Mouse (Mus musculus) retina, postnatal 1 day (tissue): ENCODE results near the gene Vps13a.
A peak's percentile ranks its signal among the peaks of the same experiment; 100 is the strongest.
"Not testable (repeated sequence)": the region's sequence is repeated elsewhere in the genome, so short reads cannot be mapped to it uniquely, and the experiment has no call there.

Experiments
- DNase-seq: peaks from one replicate; pipeline ENCODE4 v3.0.0-alpha.2; 2012

The Vps13a gene

DNA sequence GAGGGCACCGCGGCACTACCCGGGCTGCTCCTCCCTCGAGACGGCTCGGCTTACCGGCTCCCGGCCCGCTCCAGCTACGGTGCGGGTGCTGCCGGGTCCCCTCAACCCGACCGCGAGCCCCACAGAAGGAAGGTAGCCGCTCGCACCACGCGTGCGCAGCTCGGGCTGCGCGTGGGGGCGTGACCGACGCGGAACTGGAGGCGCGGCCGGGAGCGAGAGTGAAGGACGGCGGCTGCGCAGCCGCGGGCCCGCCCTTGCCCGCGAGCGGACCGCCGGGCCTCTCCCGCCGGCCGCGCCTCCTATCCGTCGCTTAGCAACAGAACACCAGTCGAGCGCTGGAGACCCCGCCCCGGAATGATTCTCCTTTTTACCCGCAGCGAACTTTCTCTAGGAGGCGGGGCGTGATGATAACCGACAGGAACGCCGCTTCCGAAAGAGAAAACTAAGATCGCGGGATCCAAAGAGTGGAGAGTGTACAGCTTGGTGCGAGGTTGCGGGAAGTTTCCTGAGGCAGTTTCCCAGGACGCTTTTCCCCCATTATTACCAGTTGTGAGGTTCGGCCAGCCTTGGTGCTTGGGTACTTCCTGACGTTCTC is at the start of gene Vps13a:
Vps13a (minus strand) TSS at position 144 of the 595 bp plus-strand sequence.
- DNase-seq: peak; percentile 96

DNA sequence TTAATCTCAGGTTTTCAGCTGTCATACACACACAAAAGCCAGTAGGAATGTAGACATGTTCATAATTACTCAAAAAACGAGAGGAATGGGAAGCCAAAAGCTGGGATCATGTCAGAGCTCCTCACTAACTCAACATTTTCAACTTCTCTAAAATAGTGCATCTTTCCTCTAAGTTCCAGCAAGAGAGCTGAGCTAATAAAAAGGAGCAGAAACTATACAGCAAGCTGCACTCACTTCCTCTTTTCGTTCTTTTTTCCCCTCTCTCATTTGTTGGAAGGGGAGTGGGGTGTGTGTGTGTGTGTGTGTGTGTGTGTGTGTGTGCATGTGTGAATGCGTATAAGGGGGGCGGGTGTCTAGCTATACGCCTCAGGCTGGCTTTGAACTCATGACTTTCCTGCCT is 46.9 kb upstream of the Vps13a start:
- no peak for DNase-seq

DNA sequence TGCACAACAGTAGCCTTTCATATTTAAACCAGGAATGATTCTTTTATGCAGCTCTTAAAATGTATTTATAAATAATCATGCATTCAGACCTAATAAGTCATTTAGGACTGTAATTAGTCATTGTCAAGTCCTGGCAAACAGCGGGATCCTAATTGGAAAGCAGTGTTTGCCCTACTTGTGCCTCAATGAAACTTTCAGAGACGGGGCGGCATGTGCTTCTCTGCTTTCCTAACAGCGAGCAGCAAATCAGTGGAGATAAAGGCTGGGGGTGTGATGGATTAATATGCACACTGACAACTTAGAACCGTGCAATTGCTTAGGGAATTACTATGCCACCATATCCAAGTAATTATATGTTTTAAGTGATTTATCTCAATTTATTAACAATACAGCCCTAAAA is 44.5 kb upstream of the Vps13a start:
- DNase-seq: peak; percentile 86

DNA sequence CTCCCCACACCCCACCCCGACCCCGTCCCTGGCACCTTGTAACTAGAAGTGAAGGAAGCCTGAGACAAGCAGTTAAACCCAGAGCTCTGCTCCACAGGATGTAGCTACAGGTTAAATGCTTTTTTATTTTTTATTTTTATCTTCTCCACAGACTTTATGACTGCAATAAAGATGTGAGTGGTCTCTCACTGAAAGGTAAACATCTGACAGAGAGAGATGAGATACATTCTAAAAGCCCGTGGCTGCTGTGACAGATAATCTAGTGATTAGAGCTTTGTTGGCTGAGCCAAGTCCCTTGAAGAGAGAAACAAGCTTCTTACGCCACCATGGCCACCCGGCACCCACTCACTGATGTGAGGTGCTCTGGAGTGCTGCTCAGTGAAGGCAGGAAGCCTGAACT is 34.1 kb upstream of the Vps13a start:
- DNase-seq: peak; percentile 17

DNA sequence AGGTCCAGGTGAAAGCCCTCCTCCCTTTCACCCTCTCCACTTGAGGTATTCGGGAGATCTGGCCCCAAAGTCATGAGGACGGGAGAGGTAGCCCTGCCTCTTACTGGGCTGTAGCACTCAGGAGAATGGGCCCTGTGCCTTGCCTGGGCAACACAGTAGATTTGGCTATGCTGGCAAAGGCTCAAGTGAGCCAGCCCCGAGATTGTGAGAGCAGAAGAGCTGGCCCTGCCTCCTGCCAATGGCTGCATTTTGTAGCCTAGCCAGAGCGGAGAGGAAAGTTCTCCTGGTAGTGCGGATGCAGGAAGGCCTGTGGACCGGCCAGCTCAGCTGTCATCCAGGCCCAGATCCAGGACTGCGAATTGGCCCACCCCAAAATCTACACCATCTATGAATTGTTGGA is 32.6 kb upstream of the Vps13a start:
- no peak for DNase-seq

DNA sequence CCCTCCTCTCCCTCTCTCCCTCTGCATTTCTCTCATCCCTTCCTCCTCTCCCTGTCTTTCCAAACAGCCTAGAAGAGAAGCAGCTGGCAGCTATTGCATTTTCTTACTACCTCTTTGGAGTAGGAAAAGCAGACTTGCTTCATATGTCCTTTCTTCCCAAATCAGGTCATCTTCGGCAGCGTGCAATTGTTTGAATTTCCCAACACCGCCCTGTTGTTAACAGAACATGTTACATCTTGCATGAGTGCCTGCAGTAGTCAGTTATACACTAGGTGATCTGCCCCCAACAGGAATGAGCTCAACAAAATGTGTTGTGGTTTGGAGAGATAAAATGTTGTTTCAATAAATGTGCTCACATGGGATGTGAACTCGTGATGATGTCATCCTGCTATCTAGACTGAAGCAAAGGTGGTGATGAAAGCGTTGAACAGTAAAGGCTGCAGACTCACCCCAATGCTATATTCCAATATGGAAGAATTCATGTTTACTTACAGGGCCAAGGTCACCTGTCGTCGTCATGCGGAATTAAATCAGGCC is 31.4 kb upstream of the Vps13a start:
- DNase-seq: no peak

DNA sequence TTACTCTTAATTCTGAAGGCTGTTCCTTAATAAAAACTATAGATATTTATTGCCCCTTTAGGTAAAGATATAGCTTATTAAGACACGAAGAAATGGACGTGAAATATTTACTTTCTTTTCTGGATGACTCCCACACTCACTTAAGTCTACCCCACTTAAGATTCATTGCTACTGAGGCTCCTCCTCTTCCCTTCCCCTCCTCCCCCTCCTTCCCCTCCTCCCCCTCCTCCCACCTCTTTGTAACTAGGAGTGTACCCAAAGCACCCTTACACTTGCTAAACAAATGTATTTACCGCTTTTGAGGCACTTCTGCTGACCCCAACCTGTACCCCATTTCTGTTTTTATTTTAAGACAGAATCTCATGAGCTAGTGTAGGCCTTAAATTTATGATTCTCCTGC is 24.4 kb upstream of the Vps13a start:
- DNase-seq: no peak

DNA sequence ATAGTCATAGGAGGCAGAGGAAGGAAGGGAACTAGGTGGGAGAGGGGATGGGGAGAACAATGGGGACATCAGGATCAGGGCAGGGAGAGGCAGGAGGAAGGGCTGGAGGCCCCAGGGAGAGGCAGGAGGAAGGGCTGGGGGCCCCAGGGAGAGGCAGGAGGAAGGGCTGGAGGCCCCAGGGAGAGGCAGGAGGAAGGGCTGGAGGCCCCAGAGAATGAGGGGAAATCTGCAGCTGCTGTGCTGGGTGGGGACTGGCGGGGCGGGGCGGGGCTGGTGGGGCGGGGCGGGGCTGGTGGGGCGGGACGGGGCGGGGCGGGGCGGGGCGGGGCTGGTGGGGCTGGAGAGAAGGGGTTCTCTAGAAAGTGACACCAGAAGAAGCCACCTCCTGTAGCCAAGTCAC is 23.8 kb upstream of the Vps13a start:
- no peak for DNase-seq

DNA sequence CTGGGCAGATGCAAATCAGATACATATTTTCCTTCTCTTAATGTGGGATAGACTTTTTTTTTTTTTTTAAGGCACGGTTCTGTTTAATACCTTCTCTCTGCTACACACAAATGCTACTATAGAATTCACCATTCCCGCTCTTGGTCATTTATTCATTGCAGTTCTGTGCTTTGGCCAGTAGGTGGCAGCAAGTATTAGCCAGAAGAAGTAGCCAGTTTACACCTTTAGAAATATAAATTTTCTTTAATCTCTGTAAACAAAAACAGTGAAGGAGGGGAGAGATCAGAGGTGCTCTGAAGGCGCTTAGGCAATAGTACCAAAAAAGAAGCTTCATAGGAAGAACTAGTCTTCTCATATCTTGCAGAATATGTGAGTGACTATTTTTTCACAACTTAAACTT is 22.0 kb upstream of the Vps13a start:
- peak; percentile 70 for DNase-seq

DNA sequence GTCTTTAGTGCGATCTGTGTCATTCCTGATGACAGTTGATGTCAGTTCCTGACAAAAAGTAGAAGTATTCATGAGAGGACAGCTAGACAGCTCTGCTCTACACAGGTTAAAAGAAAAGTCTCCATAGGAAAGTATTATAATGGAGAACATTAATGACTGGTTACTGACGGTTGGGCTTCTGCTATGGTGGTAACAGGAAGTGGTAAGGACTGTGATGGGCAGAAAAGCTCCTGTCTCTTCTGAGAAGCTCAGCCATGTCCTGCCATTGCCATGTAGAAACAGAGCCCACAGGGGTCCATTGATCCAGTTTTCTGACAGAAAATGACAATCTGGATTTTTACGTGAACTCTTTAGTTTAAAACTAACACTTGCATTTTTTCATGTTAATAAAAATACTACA is 21.4 kb upstream of the Vps13a start:
- DNase-seq: no peak

DNA sequence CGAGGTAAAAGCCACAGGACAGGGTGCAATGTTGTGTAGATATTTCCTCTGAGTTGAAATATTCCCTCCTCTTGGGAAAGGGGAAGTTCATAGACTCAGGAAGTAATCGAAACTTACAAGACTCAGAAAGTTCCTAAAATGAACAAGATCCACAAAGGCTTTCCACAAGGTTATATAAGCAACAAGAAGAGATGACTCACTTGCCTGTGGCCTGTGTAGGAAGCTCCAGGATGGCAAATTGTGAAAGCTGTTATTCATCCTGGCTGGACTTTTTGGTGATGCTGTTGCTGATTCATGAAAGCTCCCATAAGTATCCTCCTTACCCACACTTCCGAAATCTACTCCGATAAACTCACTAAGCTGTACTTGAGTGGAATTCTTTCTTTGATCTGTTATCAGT is 17.2 kb upstream of the Vps13a start:
- no peak for DNase-seq

DNA sequence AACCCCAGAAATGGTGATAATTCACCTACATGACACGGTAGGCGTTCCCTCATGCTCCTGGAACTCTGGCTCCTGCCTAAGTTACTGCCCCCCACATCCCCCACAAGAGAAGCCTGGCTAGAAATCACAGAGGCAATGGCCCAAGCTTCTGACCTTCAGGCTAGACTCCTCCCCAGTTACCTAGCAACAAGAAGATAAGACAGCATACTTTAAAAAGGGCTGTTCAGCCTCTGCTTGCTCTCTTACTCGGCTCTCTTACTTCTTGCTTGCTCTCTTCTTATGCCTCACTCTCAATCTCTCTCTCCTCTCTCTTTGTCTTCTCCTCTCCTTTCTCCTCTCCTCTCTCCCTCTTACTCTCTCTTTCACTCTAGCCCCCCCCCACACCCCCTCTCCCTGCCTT is 13.8 kb upstream of the Vps13a start:
- not testable (repeated sequence) for DNase-seq

DNA sequence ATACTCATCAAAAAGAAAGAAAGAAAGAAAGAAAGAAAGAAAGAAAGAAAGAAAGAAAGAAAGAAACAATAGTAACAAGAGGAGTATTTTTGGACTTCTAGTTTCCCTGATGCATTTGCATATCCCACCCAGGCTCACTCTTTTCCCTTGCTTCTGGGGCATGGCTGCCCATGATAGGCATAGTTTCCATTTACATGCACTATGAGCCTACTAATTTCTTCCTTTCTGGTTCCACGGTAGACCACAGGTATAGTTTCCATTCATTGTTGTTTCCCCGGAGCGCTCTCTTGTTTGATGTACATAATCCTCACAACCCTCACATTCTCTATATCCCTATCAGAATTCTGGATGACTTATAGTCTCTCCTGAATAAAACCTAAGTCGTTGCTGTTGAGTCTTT is 9.2 kb upstream of the Vps13a start:
- no peak for DNase-seq

DNA sequence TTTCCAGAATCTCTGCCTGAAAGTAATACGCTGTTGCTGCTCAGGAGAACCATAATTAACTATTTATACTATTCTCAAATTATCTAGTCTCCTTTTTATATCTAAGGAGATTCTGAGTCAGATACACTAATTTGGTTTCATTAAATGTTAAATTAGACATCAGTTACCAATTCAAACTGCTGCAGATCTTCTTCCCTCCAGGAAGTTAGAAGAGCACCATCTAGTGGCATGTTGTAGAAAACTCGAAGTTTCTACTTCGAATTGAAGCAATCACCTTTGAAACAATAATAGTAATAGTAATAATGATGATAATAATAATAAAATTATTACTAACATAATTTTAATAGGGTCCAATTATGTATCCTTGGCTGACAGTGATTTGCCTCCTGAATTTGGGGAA is 4.1 kb upstream of the Vps13a start:
- DNase-seq: peak; percentile 61

DNA sequence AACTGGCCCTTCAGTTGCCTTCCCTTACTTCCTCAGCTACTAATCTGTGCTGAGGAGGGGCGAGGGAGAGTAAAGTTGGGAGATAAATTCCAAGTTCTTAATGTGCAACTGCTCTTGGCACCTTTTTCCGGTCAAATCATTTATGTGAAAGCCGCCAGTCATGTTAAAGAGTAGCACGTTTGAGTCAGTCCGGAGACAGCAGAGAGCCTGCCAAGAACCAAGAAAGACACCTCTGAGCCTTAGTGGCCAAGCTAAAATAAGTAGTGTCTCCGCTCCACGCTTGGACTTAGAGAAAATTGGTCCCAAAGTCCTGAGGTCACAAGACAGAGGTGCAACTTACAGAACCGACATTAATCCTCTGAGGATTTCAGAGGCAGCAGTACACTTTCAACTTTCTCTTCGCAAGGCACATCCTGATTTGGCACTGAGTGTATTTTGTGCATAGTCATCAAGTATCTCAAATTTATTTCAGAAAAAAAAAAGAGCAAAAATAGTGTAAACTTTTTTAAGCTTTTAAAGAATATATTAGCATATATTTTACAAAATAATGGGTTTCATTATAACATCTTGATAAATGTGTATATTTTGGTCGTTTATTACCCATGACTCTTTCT is 780 bp upstream of the Vps13a start:
- no peak for DNase-seq

DNA sequence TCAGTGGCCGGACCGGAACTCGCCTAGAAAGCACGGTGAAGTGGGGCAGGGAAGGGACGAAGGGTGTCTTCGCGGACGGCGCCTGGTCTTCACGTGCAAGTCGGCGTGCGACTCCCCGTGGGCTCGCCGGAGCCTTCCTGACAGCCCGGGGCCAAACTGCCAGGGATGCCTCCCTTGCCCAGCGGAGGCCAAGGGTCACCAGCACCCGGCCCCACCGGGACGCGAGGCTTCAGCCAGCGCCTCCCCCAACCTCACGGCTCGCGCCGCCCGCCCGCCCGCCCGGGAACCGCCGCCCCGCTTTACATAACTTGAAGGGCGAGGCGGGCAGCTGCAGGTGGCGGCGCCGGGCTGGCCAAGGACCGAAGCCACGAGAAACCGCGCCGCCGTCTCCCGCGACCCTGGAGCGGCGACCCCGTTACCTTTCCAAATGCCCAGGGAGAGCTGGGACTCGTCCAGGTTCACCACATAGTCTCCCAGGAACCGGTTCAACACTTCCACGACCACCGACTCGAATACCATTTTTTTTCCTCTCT is 416 bp downstream of the Vps13a start:
- no peak for DNase-seq

DNA sequence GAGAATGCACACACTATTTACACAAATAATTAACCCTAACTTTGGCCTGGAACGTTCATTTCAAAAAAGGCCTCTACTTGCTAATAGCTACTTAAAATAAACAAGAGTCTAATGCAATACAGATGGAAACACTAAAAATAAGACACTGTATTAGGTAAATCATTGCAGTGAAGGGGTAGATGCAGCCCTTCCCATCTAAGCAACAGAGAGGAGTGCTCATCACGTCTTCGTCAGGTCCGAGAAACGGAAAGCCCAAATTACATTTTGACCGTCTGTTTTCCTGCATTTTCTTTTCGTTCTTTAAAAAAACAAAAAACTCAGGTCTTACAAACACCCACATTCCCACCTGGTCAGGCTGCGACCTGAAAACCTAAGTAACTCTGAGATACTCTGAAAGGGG is 947 bp downstream of the Vps13a start:
- no peak for DNase-seq

DNA sequence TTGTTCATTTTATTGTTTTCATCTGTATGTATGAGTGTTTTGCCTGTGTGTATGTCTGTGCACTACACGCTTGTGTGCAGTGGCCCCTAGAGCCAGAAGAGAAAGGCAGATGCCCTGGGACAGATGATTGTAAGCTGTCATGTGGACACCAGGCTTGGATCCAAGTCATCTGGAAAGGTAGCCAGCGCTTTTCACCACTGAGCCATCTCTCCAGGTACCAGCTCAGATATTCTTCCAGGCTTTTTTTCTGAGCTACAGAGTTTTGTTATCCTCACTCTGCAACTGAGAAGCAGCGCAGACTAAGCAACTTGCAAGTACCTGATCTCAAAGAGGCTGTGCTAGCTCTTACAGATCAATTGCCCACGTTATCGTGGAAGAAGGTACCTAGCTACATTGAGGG is 1.5 kb downstream of the Vps13a start:
- DNase-seq: no peak

DNA sequence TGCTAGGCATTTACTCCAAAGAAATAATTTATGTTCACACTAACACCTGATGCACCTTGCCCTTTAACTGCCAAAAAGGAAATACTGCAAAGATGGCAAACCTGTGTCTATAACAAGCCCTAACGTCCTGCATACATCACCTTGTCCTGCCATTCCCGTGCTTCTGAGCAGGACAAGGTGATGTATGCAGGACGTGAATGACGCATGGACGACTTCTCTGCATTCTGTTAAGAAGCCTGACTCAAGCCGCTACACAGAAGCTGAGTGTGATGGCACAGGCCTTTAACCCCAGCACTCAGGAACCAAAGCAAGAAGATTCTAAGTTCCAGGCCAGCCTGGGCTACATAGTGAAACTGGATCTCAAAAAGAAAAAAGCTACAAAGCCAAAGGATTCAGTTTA is 2.2 kb downstream of the Vps13a start:
- no peak for DNase-seq

DNA sequence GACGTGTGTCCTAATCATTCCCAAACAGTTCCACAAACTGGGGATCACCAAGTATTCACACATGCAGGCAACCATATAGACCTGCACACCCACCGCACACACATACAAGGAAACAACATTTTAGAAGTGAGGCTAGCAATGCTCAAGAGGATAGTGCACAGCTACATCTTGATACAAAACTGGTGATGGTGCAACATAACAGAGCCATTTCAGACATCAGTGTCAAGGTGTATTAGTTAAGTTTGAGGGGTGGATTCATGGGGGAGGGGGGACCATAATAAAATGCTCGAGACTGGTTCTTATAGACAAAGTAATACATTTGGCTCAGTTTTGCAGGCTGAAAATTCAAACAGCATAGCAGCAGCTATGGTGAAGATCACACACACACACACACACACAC is 2.8 kb downstream of the Vps13a start:
- no peak for DNase-seq

DNA sequence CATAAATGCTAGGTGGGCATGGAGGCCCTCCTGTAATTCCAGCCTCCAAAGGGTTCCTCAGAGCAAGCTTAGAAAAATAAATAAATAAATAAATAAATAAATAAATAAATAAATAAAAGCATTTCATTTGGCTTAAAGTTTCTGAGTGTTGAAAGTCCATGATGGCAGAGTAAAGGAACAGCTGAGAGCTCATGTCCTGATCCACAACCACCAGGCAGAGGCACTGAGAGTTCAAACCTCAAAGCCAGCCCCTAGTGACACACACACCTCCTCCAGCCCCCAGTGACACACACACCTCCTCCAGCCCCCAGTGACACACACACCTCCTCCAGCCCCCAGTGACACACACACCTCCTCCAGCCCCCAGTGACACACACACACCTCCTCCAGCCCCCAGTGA is 3.3 kb downstream of the Vps13a start:
- not testable (repeated sequence) for DNase-seq

DNA sequence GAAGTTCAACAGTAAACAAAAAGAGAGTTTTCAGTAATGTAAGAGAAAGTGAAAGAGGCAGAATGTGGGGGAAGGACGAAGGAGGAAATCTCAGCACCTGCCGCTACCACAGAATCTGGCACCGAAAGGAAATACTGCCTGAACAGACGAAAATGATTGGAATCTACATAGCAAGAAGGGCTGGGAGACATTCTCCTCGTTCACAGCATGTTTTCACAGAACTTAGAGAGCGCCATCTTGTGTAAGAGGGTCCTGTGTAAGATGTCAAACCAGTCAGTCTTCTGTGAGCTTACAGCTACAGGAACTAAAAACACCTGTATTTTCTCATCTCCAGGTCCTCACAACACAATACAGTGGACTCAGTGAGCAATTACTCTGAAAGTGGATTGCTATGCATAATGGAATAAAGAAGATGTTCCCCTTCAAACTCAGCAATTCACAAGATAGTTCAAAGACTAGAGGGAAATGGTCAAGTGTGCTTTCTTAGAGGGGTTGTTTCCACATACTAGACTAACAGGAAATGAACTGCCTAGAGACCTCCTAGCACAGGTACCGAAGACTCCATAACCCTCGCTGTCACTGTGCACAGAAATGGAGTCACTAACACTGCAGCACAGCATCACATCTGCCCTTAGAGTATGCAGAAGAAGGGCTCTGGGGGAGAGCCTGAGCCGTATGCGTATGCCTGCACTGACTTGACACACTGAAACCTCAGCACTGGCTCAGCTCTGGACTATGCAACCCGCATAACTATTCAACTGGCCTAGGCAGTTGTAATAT is 7.3 kb downstream of the Vps13a start:
- no peak for DNase-seq

DNA sequence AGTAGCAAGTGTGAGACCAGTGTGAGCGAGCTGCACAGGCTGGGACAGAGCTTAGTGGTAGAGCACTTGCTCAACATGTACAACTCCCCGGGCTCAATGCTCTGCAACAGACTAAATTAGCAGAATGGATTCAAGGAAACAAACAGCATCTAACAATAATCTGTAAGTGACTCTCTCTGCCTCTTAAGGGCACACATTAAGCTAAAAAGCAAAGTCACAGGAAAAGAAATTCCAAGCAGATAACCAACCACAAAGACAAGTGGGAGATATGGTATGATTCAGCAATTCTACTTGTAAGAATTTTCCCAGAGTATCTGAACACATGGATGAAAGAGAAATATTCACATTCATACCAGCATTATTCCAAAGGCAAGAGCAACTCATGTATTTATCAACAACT is 13.3 kb downstream of the Vps13a start:
- DNase-seq: no peak

DNA sequence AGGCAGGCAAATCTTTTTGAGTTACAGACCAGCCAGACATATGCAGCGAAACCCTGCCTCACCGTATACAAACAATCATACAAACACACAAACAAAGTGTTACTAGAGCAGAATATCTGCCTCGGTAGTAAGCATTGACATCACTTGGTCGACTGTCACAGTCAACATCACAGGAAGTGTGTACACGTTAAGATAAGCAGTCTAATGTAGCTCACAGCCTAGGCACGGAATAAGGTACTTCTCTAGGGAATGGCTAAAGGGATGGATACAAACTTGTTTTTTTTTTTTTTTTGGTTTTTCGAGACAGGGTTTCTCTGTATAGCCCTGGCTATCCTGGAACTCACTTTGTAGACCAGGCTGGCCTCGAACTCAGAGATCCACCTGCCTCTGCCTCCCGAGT is 23.3 kb downstream of the Vps13a start:
- not testable (repeated sequence) for DNase-seq
